Mouse (Mus musculus): ENCODE measurements at regions not wholly inside any gene's neighbourhood (a gene's known extent, or its start where the extent isn't known, plus 50 kb on each side); places are given as distances from the start of the nearest gene placed in this dataset.
"Not testable (repeated sequence)": the region's sequence is repeated elsewhere in the genome, so short reads cannot be mapped to it uniquely, and the experiment has no call there.

GRCm38 (mm10) chr14:19080001-19080400 lies 185.9 kb upstream of the Ube2e2 start:
- DNase-seq (ENCODE audit: low read depth, low spot score), result not testable (repeated sequence)

- DNase-seq (ENCODE audit: low read depth, low spot score), result peak; percentile 60
Measured at GRCm38 (mm10) chr14:19041984-19042760, 148.1 kb upstream of the Ube2e2 start.

GRCm38 (mm10) chr14:19020102-19020501 lies 126.0 kb upstream of the Ube2e2 start:
- DNase-seq (ENCODE audit: low read depth, low spot score), result no peak

GRCm38 (mm10) chr14:19015406-19015805 lies 121.3 kb upstream of the Ube2e2 start:
- DNase-seq (ENCODE audit: low read depth, low spot score), result no peak

- DNase-seq (ENCODE audit: low read depth, low spot score), result not testable (repeated sequence)
Measured at GRCm38 (mm10) chr14:19013558-19013957, 119.5 kb upstream of the Ube2e2 start.

- no peak for DNase-seq (ENCODE audit: low read depth, low spot score)
Measured at GRCm38 (mm10) chr14:18983901-18984300, 89.8 kb upstream of the Ube2e2 start.

GRCm38 (mm10) chr14:18963864-18964263 lies 69.8 kb upstream of the Ube2e2 start:
- no peak for DNase-seq (ENCODE audit: low read depth, low spot score)

- no peak for DNase-seq (ENCODE audit: low read depth, low spot score)
Measured at GRCm38 (mm10) chr14:18963287-18963686, 69.2 kb upstream of the Ube2e2 start.

Measured in ES-CJ7 (cell line).